Mouse (Mus musculus) ES-CJ7 (cell line): Measurements from ENCODE around the gene Kank1.
A peak's percentile ranks its signal among the peaks of the same experiment; 100 is the strongest.

ENCODE experiments used
- DNase-seq: peaks from one replicate; pipeline ENCODE4 v3.0.0; 2011; ENCODE audit warnings: low read depth, low spot score

The Kank1 gene

DNA sequence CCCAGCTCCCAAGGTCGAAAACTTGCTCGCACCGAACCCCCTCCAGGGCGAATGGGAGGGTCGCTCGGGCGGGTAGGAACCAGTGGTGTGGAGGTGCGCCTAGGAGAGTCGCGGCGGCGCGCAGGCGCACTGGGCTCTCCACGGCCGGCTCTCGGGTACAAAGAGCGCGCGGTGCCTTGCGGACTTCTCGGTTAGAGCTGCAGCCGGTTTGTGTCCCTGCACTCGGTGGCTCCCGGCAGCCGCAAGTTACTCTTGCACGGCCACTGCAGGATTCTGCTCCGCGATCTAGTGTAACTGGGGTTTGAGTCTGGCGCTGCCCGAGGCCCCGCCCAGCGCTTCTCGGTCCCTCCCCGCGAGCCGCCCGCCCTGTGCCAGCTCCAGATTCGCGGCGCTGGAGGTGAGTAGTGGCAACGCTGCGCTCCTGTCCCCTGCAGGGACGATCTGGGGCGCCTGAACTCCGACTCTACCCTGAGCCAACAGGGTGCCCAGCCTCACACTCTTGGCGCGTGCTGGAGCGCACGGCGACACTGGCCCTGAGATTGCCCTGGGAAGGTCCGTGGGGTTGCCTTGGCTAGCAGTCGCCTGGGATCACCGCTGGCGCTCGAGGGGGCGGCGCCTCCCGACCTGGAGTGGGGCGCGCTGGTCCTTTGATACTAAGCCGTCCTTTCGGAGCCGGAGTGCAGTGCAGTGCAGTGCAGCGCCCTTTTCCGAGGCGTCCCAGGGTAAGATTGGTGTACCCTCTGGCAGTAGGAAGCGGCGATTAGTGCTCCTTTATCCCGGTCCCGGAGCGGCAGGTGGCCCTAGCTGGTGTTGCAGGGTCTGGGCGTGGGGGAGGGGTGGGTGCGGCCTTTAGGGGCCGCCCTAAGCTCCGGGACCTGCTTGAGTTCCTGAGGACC is at the start of gene Kank1:
TSS of gene Kank1 (plus strand) at position 380 of the 896 bp plus-strand sequence.
- peak; percentile 83 for DNase-seq

DNA sequence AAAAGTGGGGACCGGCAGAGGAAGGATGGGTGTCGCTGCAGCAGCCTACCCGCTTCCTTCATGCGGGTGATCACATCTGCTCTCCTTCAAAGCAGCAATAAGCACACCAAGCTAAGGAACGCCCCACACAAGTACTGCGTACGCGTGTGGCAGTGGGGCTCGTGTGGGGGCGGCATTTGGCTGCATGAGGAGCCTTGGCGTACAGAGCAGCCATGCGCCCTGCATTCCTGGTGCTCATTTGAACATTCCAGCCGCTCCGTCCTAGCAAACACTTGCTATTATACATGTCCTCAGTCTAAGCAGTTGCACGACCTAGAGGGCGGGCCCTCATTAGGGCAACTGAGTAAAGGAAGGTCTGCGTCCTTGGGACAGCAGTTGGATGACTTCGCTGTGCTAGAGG is 49.1 kb upstream of the Kank1 start:
- DNase-seq, result no peak

DNA sequence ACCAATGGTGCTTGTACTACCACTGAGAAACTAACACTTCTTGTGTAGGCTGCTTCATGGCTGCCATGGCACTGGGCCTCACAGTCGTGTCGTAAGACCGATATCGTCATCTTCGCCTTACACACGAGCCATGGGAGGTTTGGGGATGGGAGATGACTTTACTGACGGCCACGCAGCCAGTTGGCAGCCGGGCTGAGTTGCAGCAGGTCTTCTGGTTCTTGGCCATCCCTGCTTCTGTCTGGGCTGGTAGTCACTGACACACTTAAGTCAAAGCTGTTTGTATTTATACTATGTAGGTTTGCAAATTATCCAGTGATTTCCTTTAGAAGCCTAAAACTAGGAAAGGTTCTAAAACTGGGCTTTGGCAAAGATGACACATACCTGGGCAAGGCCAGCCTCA is 43.0 kb upstream of the Kank1 start:
- no peak for DNase-seq

DNA sequence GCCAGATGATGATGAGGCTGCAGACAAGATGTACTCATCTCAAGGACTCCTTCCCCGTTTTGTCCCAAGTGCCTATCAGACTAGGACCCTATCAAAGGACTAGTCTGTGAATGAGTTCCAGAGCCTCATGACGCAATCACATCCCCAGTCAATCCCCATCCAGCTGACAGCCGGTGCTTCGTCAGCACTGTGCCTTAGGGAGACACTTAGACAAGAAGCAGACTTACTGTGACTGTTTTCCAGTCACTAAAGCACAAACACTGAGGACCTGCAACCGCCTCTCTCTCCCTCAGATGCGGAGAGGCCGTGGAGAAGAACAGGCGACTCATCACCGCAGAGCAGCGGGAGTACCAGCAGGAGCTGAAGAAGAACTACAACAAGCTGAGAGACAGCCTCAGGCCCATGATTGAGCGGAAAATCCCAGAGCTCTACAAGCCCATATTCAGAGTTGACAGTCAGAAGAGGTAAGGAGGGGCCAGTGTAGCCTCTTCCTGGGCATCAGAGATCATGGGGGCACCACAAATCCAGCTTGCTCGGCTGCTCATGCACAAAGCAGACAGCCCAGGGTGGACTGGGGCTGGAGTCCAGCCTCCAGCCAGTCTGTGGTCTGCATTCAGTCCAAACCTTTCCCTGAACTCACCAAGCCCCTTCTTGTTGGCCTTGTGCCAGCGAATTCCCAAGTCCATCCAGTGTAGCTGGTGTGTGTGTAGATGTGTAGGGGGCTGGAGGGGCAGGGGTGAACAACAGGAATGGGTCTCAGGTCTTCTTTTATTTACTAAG is 36.5 kb upstream of the Kank1 start:
- no peak for DNase-seq

DNA sequence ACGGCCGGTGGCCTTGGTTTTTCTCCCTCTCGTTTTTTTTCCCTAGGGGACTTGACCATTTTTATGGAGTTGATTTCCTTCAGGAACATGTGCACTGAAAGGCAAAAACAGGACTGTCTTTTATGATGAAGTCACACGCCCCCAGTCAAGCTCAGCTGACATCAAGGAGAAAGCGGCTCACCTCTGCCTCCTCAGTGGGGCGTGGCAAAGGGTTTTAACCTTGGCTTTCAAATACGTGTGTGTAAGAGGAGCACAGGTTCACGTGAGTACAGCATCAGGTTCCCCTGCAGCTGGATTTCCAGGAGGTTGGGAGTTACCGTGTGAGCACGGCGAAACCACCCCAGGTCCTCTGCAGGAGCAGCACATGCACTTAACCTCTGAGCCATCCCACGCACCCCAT is 33.7 kb upstream of the Kank1 start:
- no peak for DNase-seq

DNA sequence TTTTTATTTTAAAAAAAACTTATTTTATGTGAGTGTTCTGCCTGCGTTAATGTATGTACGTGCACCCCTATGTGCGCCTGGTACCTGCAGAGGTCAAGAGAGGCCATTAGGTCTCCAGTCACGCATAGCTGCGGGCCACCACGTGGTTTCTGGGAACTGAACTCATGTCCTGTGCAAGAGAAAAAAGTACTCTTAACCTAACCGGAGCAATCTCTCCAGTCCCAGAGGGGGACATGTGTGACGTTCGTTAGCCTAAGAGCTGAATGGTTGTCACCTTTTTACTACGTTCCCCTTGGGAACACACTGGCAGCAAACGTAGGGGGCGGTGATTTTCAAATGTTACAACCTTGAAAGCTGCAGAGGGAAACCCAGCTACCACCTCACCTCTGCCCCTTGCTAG is 29.8 kb upstream of the Kank1 start:
- no peak for DNase-seq

DNA sequence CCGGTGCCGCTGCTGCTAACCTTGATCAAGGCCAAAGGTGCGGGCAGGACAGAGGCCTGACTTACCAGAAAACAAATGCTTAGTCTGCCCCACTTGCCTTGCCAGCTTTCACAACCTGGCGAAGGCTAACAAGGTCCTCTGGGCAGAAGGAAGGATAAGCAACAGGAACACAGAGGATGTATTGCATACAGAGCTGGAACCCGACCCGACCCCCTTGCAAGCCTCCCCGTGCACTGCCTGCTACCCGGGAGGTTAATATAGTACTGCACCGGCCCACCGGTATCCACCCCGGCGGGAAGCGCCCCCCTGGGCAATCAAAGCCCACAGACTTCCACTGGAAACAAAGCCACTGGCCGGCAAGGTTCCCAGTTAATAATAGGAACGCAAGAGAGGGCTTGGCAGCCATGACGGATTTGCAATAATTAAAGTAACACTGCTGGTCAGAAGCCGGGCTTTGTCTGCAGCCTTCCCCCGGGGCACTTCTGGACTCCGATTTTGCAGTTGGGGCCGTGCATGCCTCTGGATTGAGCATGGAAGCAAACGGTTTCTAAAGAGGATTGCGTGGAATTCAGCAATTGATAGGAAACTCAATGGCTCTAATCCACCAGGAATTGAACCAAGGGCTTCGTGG is 28.9 kb upstream of the Kank1 start:
- peak; percentile 32 for DNase-seq

DNA sequence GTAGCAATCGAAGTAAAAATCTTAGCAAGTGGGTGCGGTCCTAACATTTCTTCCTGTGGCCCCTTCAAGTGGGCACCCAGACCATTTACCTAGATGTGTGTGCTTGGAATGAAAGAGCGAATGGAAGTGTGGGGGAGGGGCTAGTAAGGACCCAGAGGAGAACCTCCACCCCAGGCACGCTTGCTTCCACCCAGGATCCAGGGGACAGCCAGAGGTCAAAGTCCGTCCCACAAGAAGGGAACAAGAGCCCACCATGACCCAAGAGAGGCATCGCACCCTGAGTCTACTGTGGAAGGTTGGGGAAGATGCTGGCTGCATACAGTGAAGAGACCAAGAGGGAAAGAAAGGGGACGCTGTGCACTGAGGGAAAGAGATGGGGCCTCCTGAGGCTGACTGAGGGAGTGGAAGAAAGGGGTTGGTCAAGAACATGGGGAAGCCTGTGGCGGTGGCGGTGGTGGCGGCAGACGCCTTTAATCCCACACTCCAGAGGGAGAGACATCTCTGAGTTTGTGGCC is 28.1 kb upstream of the Kank1 start:
- DNase-seq, result peak; percentile 26

DNA sequence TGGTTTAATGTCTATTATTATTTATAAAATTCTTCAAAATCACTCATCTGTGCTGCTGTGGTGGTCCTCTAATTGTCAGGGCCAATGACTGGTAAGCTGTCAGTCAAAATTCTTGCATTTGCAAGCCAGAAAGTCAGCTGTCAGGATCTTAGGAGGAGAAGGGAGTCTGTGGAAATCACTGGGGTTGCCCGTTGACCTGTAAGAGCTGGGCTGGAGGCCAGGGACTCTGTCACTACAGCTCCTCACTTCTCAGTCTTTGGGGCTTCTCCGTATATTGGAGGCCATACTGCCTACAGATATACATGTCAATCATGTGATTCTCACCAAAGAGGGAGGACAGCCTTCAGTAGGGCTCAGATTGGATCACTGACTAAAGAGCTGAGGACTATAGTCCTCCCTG is 16.2 kb upstream of the Kank1 start:
- DNase-seq, result no peak

DNA sequence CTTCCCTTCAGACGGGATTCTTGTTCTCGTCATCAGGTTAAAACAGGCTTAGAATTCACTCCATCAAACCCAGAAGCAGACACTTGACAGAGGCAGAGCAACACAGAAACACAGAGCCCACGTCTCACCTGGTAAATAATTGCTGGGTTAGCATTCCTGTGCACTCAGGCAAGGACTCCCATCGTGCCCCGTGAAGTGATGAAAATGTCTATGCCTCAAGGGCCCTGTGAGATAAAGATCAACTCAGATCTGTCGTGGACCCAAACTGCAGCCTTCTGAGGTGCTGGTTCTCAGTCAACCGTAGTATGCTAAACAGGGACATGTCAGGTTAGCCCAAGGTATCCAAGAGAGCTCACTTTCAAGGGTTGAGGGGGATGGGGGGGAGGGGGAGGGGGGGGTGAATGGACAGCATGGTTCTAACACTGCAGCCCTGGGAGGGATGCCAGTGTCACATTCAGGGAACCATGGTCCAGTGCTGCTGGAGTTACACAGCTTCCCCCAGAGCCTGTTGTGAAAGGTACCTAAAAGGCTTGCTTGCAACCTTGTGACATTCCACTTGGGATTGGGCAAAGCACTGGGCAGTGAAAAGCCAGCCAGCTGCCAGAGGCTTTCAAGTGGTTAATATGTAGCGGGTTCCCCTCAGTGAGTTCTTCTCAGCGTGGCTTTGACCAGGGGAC is 14.7 kb upstream of the Kank1 start:
- no peak for DNase-seq

DNA sequence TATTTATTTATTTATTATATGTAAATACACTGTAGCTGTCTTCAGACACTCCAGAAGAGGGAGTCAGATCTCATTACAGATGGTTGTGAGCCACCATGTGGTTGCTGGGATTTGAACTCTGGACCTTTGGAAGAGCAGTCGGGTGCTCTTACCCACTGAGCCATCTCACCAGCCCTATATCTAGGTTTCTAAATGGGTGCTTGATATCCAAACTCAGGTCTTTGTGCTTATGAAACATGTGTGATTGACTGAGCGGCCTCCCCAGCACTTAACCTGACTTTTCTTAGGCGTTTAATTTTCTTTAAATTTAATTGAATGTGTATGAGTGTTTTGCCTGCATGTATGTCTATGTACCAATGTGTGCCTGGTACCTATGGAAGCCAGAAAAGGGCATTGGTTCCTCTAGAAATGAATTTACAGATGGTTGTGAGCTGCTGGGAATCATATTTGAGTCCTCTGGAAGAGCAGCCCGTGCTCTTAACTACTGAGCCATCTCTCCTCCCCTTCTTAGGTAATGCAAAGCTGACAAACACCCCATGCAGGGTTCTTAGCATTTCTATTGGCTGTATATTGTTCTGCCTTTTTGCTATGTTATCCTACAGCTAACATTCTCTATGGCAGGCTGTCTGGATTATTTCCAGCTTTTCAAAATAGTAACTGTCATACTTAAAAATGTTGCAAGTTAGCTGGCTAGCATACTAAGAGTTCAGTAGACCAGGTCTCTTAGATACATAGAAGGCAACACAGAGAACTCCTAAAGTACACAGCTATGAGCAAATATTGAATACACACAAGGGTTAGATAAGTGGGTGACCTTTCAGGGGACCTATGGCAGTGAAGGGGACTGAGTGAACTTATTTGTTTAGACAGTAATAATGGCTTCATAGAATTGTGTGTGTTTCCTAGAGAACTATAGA is 6.5 kb upstream of the Kank1 start:
- DNase-seq, result no peak

DNA sequence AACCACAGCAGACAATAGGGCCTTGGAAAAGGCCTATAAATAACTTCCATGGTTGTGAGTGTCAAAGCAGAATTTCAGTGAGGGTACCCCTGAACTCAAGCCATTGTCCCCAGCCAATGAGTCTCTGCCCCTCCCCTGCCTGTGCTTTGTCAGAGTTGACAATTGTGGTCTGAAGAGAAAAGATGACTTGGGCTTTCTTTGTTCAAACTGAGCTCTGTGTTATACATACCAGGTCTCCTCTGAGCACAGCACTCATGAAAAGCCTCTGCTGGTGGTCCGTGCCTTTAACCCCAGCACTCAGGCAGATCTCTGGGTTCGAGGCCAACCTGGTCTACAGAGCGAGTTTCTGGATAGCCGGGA is 5.8 kb upstream of the Kank1 start:
- no peak for DNase-seq

DNA sequence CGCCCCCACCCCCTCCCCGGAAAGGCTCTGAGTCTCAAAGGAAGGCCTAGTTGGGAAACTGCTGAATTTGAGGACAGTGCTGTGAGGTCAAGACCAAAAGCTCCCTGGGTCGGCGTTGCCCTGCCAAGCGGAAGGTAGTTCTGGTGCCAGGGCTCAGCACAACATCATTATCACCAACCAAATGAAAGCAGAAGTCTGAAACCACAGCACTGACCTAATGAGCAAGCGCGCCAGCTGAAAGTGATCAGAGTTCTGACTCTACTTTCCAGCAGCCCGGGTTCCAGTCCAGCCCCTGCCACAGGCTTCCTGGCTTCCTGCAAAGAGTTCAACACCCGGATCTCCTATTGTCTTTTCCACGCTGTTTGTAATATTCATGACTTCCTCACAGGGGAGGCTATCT is 4.7 kb upstream of the Kank1 start:
- no peak for DNase-seq

DNA sequence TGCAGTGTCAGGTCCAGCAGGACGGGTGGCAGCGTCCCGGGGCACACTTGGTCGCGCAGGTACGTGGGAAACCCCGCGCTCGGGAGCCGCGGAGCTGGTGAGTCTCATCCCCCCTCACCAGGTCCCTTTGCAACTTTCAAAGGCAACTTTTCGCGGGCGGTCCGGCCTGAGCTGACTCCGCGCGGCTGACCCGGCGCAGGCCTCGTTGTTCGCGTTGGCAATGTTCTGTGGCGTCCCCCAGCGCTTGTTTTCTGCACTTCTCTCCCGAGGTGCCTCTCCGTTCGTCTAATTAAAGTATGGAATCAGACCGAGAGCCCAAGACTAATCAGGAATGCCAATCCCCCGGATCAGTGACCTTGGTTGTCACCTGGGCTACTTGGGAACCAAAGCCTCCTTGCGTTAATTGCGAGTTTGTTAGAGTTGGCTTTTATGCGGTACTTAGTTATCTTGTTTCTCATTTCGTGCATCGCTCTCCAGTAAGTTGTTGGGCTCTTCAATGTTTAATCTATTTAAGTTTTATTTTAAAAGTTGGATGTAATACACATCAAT is 791 bp downstream of the Kank1 start:
- peak; percentile 32 for DNase-seq

DNA sequence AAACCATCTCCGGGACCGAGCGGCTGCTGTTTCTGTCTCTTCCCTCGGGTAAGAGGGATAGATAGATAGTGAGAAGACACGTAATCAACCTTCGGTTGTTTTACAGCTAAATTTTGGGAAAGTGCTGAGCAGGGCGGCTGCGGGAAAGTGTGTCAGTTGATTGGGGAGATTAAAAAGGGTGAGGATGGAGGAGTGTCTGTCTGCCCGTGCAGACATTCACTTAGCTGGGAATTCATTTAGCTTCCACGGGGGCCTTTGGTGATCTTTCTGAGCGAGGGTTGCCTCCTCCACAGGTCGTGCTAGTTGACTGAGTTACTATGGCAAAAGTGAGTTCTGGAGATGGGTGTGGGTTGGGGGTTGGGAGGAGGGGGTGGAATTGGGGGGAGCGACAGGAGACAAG is 1.3 kb downstream of the Kank1 start:
- DNase-seq, result no peak

DNA sequence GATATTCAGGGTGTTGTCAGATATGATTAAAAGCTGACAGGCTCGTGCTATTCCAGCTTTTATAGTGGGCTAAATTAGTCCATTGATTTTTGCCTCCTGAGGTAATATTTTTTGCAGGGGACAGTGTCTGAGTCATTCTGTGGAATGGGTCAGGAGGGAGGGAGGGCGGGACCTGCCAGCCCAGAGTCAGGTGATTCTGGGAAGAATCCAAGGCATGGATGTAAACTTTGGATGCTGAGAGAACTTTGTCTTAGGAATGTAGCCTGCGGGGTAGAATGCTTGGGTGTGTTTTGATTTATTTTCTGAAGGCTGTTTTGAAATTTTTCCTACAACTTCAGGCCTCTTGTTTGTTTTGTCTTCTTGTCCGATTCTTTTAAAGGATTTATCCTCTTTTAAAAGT is 6.8 kb downstream of the Kank1 start:
- DNase-seq, result no peak

DNA sequence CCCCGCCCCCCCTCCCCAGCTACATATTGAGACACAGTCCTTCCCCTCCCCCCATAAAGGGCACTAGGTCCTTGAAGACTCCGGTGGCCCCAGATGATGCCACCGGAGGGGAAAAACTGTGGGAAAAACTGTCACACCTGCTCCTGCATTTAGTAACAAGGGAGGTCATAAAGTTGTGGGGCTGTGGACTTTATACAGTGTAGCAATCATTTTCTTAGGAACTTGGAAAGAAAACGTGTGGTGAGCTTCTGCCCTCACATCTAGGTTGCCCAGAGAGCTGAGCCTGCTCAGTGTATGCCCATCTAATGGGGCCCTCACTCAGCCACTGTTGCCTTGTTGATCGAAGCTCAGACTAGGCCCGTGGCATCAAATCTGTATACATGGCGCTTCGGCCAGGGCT is 9.3 kb downstream of the Kank1 start:
- DNase-seq, result no peak

DNA sequence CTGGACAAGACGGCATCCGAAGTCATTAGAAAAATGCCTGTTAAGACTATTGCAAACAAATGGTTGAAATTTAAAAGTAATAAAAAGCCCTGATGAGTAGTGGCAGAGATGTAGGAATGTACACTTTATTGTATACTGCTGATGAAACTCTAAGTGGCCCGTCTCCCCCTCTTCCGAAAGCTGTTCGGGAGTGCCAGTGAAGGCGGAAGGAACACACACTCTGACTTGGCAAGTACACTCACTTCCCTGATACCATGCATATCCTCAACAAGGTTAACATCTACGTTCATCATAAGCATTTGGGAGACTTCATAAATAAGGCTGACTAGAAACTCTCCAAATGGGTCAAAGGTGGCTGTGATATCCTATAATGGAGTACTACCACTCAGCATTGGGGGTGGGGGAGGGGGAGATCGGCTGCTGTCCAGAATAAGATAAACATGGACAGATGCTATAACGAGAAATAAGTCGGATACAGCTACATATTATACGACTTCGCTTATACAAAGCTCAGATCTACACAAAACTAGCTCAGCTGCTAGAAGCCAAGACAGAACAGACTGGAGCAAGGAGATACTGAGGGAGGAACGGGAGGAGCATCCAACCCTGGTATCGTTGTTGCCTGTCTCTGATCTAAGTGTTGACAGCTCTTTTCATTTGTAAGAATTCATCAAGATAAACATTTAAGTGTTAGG is 11.2 kb downstream of the Kank1 start:
- no peak for DNase-seq

DNA sequence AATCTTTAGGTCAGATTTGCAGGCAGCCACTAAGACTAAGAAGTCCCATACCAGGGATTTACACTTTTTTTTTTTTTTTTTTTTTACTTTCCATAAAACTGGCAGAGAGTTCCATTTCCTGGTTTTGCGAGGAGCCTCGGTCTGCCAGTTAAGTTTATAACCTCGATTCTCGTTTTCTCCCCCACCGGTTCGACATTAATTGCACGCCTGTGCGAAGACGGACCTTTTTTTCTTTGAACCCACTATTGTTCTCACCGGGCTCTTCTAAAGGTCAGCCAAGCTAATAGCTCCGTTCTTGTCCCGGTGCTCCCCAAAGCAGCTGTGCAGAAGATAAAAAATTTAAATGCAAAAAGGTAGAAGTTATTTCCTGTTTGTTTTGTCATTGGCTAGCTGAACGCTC is 12.5 kb downstream of the Kank1 start:
- DNase-seq, result no peak

DNA sequence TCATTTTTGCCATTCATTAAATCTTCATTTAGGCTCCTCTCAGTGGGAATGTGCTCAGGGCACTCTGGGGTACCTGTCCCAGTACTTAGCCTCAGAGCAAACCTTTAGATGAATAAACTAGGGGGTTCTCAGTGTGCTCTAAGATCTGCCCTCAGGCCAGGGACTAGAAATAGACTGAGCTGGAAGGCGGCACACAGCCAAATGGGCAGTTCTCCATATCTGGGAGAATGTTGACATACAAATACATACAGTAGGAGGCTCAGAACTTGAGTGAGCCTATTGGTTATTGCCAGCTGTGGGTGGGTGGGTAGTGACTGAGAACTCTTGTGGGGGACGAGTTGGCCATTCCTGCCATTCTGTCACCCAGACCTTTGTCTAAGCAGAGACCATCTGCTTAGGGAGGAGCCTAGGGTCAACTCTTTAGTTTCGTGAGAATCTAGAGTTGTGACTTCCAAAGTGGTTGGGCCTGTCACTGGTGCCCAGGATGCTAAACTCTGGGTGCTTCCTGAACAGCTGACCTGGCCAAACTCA is 14.9 kb downstream of the Kank1 start:
- no peak for DNase-seq
